Mouse (Mus musculus) thymus, postnatal 14 days (tissue): ENCODE results near the gene Pih1h3b.

Experiments
- DNase-seq: peaks from one replicate; pipeline ENCODE4 v3.0.0; 2021

Pih1h3b gene

GRCm38 (mm10) chrX:140062135-140062975 is at the start of gene Pih1h3b, which contains the start of gene Nup62cl:
Gene Pih1h3b (plus strand): TSS chrX:140062879.
Gene Nup62cl (minus strand): TSS chrX:140062712.
- DNase-seq = peak; percentile 2

- peak; percentile 2 for DNase-seq
These were observed 1.5 kb upstream of the Pih1h3b start for GRCm38 (mm10) chrX:140060886-140061874.

GRCm38 (mm10) chrX:140082535-140082934 is 19.9 kb downstream of the Pih1h3b start:
- DNase-seq = no peak

GRCm38 (mm10) chrX:140094066-140094465 is 31.4 kb downstream of the Pih1h3b start:
- no peak for DNase-seq
